Comparison of ENCODE assay signal across 9 mouse cellular contexts in genomic region chr4:68845964-68846363, GRCm38 (mm10).
A peak's percentile ranks its signal among the peaks of the same experiment; 100 is the strongest.
DNase-seq lines count a peak whose midpoint lies in the region; ATAC-seq lines count a peak whose summit lies in the region.
"Had no signal": no experiment of that assay in that cellular context is flagged by ENCODE, and none has a peak within 500 bp of the region (broad histone marks: within the 10 kb centered on the region; RNA-seq: fewer than 3 reads in every experiment).

No protein-coding gene starts in this region.

- WGBS in heart, embryonic 10.5 days: 45% methylated on average over 3 of the region's 3 CpGs
- 57% methylated on average over 3 of the region's 3 CpGs for WGBS in neural tube, embryonic 11.5 days
- 39% methylated on average over 3 of the region's 3 CpGs for WGBS in heart, embryonic 12.5 days

- H3K9ac ChIP-seq in neural tube, embryonic 11.5 days (ENCODE audit: low read length): no peak overlapping the region
- H3K9ac ChIP-seq in heart, embryonic 12.5 days: no peak overlapping the region

- no peaks in the 10 kb centered on the region for H3K9me3 ChIP-seq in heart, embryonic 10.5 days
- H3K9me3 ChIP-seq in neural tube, embryonic 11.5 days (ENCODE audit: control insufficient read depth, low read length): no peaks in the 10 kb centered on the region
- no peaks in the 10 kb centered on the region for H3K9me3 ChIP-seq in heart, embryonic 12.5 days (replicated peaks)

- DNase-seq in heart, postnatal 10 days: peak; percentile 7 to 51
- DNase-seq in heart, embryonic 10.5 days (ENCODE audit: low spot score): no peak
- DNase-seq in neural tube, embryonic 11.5 days (ENCODE audit: low spot score): peak; percentile 40
- DNase-seq in neural tube, embryonic 10.5 days (ENCODE audit: extremely low spot score, low spot score): no peak
- DNase-seq in cerebellum, postnatal 14 days: peak; percentile 57 to 65
- peak; percentile 14 for DNase-seq in mesoderm, embryonic 11.5 days (ENCODE audit: low read depth, low spot score)
- DNase-seq in spleen, postnatal 10 days (ENCODE audit: low spot score in 2 of 2): no peak

- H3K4me2 ChIP-seq in neural tube, embryonic 11.5 days (ENCODE audit: low read depth): no peak overlapping the region
- H3K4me2 ChIP-seq in heart, embryonic 12.5 days: no peak overlapping the region

- no peak overlapping the region for H3K27ac ChIP-seq in heart, embryonic 10.5 days
- H3K27ac ChIP-seq in neural tube, embryonic 11.5 days (ENCODE audit: low read depth, low read length): no peak overlapping the region
- no peak overlapping the region for H3K27ac ChIP-seq in heart, embryonic 12.5 days (ENCODE audit: poor library complexity, severe bottlenecking)
- H3K27ac ChIP-seq: macrophage had no signal

- H3K4me3 ChIP-seq in heart, embryonic 10.5 days: no peak overlapping the region
- H3K4me3 ChIP-seq in neural tube, embryonic 11.5 days (ENCODE audit: low read depth, low read length): no peak overlapping the region
- no peak overlapping the region for H3K4me3 ChIP-seq in heart, embryonic 12.5 days

- no peaks in the 10 kb centered on the region for H3K27me3 ChIP-seq in heart, embryonic 10.5 days (ENCODE audit: insufficient read depth, poor library complexity, severe bottlenecking)
- no peaks in the 10 kb centered on the region for H3K27me3 ChIP-seq in neural tube, embryonic 11.5 days (ENCODE audit: control insufficient read depth, insufficient read depth, low read length)
- no peaks in the 10 kb centered on the region for H3K27me3 ChIP-seq in heart, embryonic 12.5 days (replicated peaks)

- H3K4me1 ChIP-seq in heart, embryonic 10.5 days: no peaks in the 10 kb centered on the region
- no peaks in the 10 kb centered on the region for H3K4me1 ChIP-seq in neural tube, embryonic 11.5 days (ENCODE audit: control insufficient read depth, insufficient read depth, low read length)
- no peaks in the 10 kb centered on the region for H3K4me1 ChIP-seq in heart, embryonic 12.5 days (replicated peaks)

- no peak for ATAC-seq in neural tube, embryonic 11.5 days (ENCODE audit: insufficient read depth, low FRiP score, low TSS enrichment)
- no peak for ATAC-seq in heart, embryonic 12.5 days (ENCODE audit: insufficient number of reproducible peaks, low FRiP score)

- intact Hi-C loops in heart, postnatal 10 days (cut with DNase I): loop anchor here (2.0 to 10.0 kb wide), 3 partner anchors 823 to 1921 kb away; no protein-coding TSS in a partner anchor

- H3K36me3 ChIP-seq in heart, embryonic 10.5 days: no peaks in the 10 kb centered on the region
- no peaks in the 10 kb centered on the region for H3K36me3 ChIP-seq in neural tube, embryonic 11.5 days (ENCODE audit: control insufficient read depth, insufficient read depth, low read length)
- H3K36me3 ChIP-seq in heart, embryonic 12.5 days: no peaks in the 10 kb centered on the region

Comparison
In these comparisons a context has a peak if more than half of its experiments do, and no peak if none do; other contexts are left out.
1. DNase-seq: peak in heart, postnatal 10 days (2 of 2), neural tube, embryonic 11.5 days (single experiment), cerebellum, postnatal 14 days (2 of 2) and mesoderm, embryonic 11.5 days (single experiment); none in heart, embryonic 10.5 days (single experiment), neural tube, embryonic 10.5 days (single experiment) and spleen, postnatal 10 days (0 of 2).